Mouse (Mus musculus): ENCODE measurements around the gene Gm20388.

GRCm38 (mm10) chr8:123654763-123655162, 3744.1 kb downstream of the Gm20388 start:
- no peak for TF ChIP-seq EP300 (optimal IDR thresholded peaks at IDR 0.05)
- no peak for TF ChIP-seq CTCF (IDR thresholded peaks at IDR 0.05; ENCODE audit: low read depth)
